Mouse (Mus musculus) adrenal gland, postnatal 25 days (tissue): ENCODE results near the gene Hoga1. TPM values are rescaled to one million over a fixed set of nuclear protein-coding genes. Genes with fewer than 3 reads are reported as not detected.
A peak's percentile ranks its signal among the peaks of the same experiment; 100 is the strongest.

Experiments
- DNase-seq: peaks from one replicate; pipeline ENCODE4 v3.0.0; 2021; ENCODE audit warnings: mixed read lengths
- total RNA-seq: library from RNA; stranded (reverse); gene quantifications from 2 replicates; pipeline ENCODE4 v1.2.3, GENCODE M21; 2021

Hoga1 gene
- total RNA-seq, 1 experiment from 2014 or later: 4.5 TPM

DNA sequence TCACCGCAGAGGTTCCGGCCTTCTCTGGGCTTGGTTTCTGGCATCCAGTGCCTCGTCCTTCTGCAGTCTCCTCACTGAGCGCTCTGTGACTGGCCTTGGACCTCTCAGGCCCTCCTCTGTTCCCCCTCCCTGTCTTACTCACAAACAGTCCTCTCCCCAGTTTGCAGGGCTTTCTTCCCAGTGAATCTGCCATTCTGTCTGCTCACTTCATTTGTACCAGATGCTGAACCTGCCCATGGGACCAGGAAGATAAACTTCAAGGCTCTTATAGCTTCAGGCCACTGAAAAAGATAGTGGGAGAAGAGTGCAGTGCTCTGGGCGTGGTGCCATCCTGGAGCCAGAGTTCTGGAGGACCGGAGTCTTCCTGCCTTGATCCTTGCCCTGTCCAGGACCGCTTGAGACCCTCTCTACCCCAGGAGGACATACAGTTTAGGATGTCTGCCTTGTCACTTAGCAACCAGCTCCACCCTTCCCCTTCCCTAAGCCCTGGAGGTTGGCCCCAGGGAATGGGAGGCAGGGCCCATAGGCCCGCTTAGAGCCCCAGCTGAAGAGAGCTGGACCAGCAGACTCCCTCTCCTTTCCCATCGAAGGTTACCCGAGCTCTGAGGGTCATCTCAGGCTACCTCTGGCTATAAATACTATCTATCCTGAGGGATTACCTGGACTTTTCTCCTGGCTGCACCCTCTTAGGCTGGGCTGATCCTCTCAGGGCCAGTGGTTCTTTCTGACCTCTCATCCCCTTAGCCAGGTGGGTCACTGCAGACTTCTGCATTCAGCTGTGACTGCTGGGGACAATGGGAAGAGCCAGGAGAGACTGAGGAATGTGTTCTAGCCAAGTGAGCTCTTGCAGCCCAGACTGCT lies 23.5 kb upstream of the Hoga1 start:
- DNase-seq: peak; percentile 57

DNA sequence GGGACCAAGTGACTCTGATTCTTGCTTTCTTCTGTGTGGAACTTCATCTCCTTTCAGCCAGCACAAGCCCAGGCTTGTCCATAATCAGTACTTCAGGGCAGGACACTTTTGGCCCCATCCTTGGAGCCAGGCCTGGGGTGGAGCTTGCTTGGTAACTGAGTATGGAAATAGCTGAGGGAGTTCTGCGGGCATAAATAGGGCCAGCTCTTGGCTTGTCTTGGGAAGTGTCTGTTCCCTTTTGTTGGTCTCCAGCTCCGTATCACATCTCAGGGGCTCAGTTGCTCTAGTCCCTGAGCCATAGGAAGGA lies 22.9 kb upstream of the Hoga1 start:
- DNase-seq: no peak

DNA sequence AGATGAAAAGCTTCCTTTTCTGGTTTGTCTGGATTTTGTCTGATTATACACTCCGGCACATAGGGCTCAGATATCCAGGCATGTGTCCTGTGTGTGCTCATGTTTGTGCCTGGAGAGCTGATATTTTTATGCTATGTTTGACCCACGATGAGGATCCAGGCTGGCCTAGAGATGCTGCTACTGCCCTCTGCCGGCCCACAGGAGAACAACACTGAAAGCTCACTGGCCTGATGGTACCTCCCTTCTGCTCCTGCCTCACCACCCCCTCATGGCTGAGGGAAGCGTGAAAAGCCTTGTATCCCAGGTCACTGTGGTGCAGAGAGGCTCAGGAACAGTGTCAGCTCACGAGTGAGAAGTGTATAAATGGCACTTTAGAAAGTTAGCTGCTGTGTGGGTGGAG lies 19.3 kb upstream of the Hoga1 start:
- peak; percentile 80 for DNase-seq

DNA sequence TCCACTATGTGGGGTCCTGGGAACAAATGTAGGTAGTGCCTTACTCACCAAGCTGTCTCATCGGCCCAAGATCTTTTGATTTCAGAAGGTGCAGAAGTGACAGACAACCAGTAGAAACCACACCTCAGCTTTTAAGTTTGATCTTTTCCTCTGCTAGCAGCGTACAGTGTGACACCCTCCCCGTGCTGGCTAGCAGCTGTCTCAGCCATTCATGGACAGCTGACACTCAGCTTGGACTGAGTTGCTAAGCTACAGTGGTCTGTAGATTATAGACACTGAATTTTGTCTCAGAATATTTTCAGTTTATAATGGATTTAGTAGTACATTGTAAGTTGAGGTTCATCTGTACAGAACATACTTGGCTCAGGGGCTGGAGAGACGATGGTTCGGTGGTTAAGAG lies 14.3 kb upstream of the Hoga1 start:
- DNase-seq: no peak

DNA sequence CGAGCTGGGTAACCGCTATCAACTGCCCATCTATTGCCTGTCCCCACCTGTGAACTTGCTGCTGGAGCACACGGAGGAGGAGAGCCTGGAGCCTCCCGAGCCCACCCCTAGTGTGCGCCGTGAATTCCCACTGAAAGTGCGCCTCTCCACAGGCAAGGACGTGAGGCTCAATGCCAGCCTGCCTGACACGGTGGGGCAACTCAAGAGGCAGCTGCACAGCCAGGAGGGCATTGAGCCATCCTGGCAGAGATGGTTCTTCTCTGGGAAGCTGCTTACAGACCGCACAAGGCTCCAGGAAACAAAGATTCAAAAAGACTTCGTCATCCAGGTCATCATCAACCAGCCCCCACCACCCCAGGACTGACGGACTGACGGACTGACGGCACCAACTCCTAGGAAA lies 11.8 kb upstream of the Hoga1 start:
- DNase-seq: no peak

DNA sequence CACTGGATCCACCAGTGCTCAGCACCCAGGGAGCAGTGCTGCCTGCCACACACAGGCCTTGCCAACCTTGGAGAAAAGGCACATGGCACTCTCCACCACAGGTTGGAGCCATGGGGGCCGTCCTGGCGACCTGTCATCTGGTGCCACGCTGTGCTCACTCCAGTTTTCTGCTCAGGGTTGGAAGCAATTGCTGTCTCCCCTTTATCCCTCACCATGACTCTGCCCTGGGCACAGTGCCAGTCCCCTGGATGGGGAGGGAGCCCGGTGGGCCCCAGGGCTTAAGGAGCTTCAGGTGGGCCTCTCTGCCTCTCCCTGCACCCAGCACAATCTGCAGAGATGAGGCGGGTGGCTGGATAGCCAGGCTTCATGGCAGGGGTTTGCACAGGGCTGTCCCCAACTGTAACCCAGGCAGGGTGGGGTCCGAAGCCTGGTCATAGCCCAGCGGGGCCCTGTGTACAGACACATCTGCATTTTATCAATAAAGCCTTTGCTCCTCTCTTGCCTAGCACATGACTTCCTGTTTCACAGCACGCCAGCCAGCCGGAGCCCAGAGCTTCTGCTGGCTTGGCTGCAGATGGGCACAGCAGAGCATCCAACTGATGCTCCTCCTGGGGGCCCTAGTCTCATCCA lies 11.1 kb upstream of the Hoga1 start:
- no peak for DNase-seq

DNA sequence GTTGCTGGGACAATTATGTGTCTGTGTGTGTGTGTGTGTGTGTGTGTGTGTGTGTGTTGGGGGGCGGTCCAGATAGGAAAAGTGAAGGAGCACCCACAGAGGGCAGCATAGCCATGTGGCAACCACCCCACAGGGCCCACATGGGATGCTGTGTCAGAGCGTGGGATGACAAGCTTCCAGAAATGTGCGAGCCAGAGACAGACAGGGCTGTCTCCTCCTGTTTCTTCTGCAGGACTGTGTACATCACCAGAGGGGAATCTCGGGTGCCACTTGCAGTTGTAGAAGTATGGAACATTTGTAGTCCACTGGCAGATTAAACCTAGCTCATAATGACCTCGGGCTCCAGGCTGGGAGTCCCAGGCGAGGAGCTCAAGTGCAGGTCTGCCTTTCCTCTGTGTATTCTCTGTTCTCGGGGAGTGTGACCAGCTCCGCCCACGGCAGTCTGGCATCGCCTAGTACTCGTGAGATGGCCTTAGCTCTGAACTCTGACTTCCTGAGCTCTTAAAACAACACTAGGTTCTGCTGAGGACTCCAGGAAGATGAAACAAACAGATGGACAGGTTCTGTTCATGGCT lies 10.4 kb upstream of the Hoga1 start:
- DNase-seq: no peak

DNA sequence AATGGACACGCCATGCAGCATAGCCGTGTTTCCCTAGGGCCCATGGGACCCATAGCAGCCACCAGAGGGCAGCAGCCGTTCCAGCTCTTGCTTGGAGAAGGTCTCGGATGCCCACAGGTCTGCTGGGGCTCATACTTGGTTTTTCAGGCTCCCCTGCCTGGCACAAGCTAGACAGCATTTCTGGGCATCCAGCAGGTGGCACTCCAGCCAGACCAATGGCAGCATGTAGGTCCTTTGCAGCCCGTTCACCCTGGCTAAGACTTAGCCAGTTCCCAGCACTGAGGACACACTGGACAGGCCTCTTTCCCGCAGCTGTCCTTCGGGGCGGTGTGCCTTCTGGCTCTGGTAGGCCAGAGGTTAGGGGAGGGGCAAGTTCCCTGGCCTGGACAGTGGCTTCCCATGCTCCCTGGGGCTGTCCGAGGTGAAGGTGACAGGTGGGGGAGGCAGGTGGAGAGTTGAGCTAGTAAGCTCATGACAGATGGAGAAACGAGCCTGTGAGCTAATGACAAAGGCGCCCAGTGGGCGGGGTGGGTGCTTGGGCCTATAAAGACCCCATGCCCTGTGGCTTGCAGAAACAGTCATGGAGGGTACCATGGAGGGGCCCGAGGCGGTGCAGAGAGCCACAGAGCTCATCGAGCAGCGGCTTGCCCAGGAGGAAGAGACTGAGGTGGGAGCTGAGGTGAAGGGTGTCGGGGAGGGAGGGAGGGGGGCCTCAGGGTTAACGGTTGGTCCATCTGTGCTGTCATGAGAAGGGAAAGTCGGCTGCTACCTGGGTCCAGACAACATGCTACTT lies 9.8 kb upstream of the Hoga1 start, which contains the start of gene Ankrd2:
Ankrd2 (plus strand) TSS at position 545 of the 793 bp plus-strand sequence.
- DNase-seq: peak; percentile 86

DNA sequence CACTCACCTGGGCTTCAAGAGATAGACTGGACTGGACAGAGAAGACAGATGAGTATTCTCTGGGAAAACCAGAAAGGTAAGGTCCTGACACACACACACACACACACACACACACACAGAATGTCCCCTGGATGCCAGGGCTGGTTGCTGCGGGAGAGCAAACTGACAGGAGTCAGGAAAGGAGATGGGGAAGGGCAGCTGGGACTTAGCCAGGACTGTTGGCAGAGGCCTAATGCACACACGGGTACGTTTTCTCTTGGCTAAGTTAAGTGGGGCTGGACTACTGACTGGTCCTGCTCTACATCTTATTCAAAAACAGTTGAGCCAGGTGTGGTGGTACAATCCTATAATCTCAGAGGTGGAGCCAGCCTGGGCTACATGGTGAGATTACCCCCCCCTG lies 9.1 kb upstream of the Hoga1 start:
- no peak for DNase-seq

DNA sequence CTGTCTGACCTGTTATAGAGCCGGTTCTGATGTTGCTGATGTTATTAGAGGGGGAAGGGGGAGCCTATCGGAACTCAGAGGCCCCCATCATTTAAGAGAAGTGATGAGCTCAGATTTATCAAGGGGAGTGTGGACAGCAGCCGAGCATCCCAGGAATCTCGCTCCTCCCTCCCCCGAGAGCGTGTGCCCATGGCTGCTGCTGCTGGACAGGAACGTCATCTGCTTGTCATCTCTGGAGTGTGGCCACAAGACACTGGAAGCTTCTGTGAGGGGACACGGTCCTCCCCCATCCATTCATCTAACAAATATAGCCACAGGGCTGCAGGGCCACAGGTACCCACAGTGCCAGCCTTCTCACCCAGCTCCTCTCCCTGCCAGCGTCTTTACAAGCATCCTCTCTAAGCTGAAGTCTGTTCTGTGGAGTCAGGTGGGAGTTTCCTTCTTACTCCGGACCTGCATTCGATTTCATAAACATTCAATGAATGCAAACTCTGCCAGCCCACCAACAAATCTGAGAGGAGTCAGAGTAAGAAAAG lies 8.2 kb upstream of the Hoga1 start:
- no peak for DNase-seq

DNA sequence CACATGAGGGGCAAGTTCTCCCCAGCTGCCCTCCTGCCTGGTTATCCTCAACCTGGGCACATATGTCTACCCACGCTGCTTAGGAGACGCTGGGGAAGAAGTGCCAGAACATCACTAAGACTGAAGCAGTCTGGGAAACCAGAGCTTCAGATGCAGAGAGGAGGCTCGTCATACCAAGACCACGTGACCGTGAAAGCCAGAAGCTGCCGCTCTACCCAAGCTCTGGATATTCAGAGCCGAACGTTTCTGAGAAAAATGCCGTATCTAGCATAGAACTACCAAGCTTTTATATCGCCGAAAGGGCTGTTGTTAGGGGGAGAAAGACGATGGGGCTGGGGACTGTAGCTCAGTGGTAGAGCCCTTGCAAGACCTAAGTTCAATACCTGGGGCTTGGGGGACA lies 7.1 kb upstream of the Hoga1 start:
- DNase-seq: no peak

DNA sequence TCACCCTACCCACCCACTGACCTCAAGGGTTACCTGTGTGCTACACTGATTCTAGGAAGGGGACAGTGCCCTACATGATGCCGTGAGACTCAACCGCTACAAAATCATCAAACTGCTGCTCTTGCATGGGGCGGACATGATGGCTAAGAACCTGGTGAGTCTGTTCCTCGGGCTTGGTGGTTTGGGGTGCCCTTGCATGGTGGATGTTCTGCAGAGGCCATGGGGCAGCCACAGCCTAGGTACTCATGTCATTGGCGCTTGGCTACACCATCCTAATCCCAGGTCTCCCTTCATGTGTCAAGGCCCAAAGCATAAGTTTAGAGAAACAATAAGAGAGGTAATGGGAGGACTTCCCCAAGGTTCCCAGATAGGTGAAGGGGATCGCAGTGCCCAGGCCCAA lies 1.4 kb upstream of the Hoga1 start:
- no peak for DNase-seq

DNA sequence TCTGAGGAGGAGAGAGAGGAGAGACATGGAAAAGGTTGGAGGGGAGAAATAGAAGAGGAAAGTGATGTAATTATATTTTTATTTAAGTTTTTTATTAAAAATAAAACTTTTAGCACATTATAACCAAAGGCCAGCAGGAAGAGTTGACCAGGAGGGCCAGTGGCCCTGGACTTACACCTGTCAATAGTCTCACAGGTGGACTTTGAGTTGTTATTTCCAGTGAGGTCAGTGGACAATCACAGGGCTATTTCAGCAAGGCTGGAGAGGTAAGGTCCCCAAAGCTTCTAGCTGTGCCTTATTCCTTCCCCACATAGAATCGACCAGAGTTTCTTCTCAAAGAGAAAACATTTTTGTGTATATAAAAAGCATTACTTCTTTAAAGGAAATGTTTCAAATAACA lies 4.8 kb downstream of the Hoga1 start:
- no peak for DNase-seq

DNA sequence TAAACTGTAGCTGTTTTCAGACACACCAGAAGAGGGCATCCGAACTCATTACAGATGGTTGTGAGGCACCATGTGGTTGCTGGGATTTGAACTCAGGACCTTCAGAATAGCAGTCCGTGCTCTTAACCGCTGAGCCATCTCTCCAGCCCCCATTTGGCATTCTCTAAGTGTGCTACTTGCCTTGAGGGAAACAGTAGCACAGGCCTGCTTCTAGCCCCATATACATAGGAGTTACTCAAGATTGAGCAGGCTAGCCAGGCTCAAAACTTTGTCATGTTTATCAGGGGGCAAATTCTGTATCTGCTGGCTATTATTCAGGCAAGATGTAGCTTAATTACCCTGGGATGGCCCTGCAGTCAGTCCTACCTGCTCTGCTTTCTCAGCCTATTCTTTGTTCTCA lies 5.9 kb downstream of the Hoga1 start:
- no peak for DNase-seq

DNA sequence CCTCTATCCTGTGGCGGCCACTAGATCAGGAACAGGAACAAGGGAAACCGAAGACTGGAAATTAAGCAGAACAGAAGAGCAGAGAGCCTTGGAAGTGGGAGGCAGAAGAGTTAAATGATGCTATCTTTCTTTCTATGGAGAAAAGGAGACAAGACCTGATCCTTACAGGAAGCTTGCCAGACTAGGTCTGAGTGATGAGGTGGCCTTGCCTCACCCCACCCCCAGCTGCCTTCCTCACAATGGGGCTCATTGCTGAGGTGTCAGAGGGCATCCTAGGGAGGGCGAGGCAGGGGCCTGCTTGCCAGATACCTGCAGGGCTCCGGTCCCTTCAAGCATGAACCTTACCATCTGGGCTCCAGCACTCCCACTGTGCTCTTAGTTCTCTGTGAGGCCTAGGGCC lies 6.5 kb downstream of the Hoga1 start, which contains the start of gene 4933411K16Rik:
4933411K16Rik (plus strand) TSS at position 301 of the 400 bp plus-strand sequence.
- DNase-seq: no peak

DNA sequence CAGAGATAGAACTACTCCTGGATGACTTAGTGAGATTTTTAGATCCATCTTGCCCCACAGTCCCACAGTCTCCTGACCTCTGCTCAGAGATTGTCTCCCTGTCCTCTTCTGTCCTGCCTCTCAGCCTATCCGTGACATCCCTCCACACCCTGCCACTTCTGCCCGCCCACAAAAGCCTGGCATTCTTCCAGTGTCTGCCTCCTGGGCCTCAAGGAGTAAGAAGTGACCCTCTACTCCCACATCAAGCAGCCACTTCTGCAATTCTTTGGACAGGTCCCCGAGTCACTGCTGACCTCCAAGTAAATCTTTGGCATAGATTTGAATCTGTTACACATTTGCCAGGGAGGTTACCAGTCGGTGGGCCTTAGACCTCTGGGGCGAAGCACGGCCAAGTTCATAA lies 8.8 kb downstream of the Hoga1 start:
- no peak for DNase-seq

DNA sequence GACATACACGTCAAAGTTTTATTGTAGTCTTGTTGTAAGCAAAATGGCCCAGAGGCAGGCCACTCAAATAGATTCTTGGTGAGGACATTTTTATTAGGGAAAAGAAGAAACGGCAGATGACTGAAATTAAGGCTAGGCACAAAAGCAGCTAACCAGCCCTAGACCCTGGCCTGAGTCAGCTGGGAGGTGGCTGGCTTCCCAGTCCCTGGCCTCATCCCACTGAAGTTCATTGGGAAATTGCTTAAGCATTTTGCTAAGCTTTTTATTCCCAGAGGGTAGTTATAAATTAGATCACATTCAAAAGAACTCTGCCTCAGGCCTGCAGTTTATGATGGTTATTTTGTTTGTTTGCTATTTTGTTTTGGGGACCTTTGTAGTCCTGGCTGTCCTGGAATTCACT lies 10.5 kb downstream of the Hoga1 start:
- DNase-seq: peak; percentile 46

DNA sequence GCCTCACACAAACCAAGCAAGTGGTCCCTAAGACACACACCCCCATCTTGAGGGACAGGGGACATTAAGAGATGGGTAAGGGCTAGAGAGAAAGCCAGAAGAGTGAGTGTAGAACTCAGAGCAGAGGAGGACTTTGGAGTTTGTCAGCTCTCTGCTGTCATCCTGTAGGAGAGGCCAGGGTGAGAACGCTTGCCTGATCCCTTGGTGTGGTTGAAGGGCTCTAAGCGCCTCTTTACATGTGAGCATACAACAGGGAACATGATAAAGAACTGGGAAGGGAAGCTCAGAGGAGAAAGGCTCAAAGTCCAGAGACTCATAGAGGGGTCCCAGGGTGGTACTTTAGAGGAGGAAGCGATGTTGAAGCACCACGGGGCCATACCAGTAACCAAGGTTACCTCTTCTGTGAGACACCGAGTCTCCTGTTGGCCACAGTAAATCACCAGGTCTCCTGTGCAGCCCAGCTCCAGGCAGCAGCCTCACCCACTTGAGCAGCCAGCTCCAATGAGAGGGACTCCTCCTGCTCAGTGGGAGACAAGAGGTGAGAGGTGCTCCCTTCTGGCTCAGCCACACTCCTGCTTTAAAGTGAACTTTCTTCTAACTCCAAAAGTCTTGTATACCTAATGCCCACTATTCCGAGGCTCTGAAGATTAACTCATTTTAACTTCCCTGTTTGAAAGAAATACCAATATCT lies 11.5 kb downstream of the Hoga1 start:
- DNase-seq: no peak

DNA sequence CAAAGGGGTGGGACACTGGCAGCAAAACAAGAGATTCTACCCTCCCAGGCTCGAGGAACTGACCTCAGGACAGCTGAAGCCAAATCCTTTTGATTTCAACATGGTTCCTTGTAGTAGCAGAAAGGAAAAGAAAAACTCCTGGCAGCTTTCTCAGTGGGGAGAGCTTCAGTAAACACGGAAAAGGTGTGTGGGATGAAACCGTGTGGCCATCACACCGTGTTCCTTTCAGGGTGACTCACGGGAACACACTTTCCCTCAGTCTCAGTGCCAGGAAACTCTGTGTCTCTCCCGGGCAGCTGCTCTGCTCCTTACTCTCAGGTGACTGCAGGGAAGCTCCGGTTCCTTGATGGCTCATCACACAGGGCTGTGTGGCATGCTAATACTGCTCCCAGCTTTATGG lies 13.0 kb downstream of the Hoga1 start:
- DNase-seq: no peak

DNA sequence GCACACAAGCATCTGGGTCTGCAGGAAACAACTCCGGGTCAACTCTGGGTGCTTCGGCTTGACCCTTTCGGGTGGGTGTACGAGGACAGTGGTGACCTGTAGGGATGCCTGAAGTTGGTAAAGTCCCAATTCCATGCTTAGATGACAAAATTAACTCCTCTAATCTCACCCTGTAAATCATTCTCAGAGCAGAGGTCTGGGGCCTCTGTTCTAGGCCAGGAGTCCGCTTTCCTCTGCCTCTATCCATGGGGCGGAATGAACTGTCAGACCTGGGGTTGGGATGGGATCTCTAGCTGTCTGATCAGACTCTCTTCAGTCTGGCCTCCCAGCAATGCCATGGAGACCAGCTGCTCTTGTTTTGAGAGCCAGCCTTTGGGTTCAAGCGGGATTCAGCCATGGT lies 16.0 kb downstream of the Hoga1 start:
- DNase-seq: no peak

DNA sequence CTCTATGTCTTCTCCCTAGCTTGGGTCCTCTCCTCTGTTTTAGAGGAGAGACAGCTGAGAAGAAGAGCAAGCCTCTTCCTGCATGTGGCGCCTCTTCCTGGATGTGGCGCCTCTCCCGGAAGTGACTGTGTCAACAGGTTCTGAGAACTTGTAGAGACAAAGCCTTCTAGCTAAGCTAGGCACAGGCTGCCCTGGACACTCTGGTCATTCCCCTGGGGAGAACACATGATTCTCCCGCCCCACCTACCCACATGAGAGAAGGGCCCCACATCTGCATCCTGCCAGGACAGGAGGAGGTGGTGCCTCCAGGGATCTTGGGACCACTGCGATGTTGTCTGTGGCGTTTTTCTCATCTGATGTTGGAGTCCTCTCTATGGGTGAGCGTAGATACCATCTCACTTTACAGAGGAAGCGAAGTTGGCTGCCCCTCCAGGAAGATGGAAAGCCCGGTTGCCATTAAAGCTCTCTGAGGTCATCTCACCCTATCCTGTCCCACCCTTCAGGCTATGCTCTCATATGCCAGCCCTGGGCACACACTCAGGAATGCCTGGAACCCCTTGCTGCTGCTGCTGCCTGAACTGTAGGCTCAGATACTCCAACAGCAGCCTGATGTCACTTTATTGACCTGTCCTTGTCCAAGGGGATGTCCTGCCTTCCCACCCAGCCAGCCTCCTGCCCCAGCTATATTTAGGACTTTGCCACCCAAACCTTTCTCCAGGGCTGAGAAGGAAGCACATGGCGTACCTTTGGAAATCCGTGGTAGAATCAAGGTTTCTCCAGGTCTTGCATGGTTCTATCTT lies 23.2 kb downstream of the Hoga1 start:
- DNase-seq: no peak
